Mouse (Mus musculus) liver, postnatal 0 days (tissue): ENCODE measurements around the gene Phpt1. TPM values are rescaled to one million over a fixed set of nuclear protein-coding genes. Genes with fewer than 3 reads are reported as not detected.

Source experiments
- ATAC-seq: fragments of 200-750 bp; cut with Nextera tagmentation; 2 replicates; pipeline ENCODE4 v1.8.0; 2017; ENCODE audit warnings: mild to moderate bottlenecking, moderate library complexity
- DNase-seq: peaks from one replicate; pipeline ENCODE4 v3.0.0-alpha.2; 2016
- H3K27ac ChIP-seq: fragments of 300-500 bp; sonication (generic); 2 replicates; pipeline ENCODE4 v1.5.1; 2014; ENCODE audit warnings: antibody characterized with exemption, moderate library complexity, mild to moderate bottlenecking, low read depth
- H3K27me3 ChIP-seq: fragments of 300-500 bp; sonication (generic); 2 replicates; pipeline ENCODE4 v1.6.1; 2014; ENCODE audit warnings: low read length, control low read depth, mixed read lengths; ENCODE audit not compliant: insufficient read depth
- H3K36me3 ChIP-seq: fragments of 300-500 bp; sonication (generic); replicated peaks from 2 replicates; pipeline ENCODE4 v1.6.1; 2014; ENCODE audit warnings: mild to moderate bottlenecking, control low read depth, low read length, moderate library complexity, mixed read lengths; ENCODE audit not compliant: insufficient read depth
- H3K4me1 ChIP-seq: fragments of 300-500 bp; sonication (generic); 2 replicates; pipeline ENCODE4 v1.6.1; 2014; ENCODE audit warnings: antibody characterized with exemption, mild to moderate bottlenecking, control low read depth; ENCODE audit not compliant: insufficient read depth
- H3K4me2 ChIP-seq: fragments of 300-500 bp; sonication (generic); 2 replicates; pipeline ENCODE4 v1.6.1; 2014; ENCODE audit warnings: low read depth, mild to moderate bottlenecking, low read length, moderate library complexity, mixed read lengths
- H3K4me3 ChIP-seq: fragments of 300-500 bp; sonication (generic); 2 replicates; pipeline ENCODE4 v1.5.1; 2014; ENCODE audit warnings: low read depth, low read length
- H3K9ac ChIP-seq: fragments of 300-500 bp; sonication (generic); replicated peaks from 2 replicates; pipeline ENCODE4 v1.6.1; 2014; ENCODE audit warnings: mild to moderate bottlenecking, moderate library complexity
- H3K9me3 ChIP-seq: fragments of 300-500 bp; sonication (generic); 2 replicates; pipeline ENCODE4 v1.6.1; 2016; ENCODE audit warnings: mild to moderate bottlenecking, control low read depth, low read length, mixed read lengths
- CTCF ChIP-seq: sonication (generic); IDR thresholded peaks from 2 replicates; pipeline ENCODE4 v1.5.1; 2016; ENCODE audit warnings: antibody characterized with exemption, low read depth
- EP300 ChIP-seq: IDR thresholded peaks from 2 replicates; pipeline ENCODE4 v1.6.1; 2016; ENCODE audit warnings: antibody characterized with exemption, low read depth, mild to moderate bottlenecking
- WGBS: fragments of 180-500 bp; shearing (Covaris S2); extraction: QIAGEN DNeasy Blood & Tissue Kit; methylation state at CpG from one replicate; pipeline ENCODE4 v1.1.7; 2014; ENCODE audit not compliant: insufficient replicate concordance; 5-methylcytosine and 5-hydroxymethylcytosine counted together
- polyA plus RNA-seq: library from polyadenylated mRNA; unstranded; fragments of >200 nt; fragmentation: Nextera tagmentation; extraction: Ambion mirVana; gene quantifications from 2 replicates; pipeline ENCODE4 v1.2.1, GENCODE M21; 2015

Phpt1 gene
- polyA plus RNA-seq, 1 experiment from 2014 or later, result 46.1 TPM

DNA sequence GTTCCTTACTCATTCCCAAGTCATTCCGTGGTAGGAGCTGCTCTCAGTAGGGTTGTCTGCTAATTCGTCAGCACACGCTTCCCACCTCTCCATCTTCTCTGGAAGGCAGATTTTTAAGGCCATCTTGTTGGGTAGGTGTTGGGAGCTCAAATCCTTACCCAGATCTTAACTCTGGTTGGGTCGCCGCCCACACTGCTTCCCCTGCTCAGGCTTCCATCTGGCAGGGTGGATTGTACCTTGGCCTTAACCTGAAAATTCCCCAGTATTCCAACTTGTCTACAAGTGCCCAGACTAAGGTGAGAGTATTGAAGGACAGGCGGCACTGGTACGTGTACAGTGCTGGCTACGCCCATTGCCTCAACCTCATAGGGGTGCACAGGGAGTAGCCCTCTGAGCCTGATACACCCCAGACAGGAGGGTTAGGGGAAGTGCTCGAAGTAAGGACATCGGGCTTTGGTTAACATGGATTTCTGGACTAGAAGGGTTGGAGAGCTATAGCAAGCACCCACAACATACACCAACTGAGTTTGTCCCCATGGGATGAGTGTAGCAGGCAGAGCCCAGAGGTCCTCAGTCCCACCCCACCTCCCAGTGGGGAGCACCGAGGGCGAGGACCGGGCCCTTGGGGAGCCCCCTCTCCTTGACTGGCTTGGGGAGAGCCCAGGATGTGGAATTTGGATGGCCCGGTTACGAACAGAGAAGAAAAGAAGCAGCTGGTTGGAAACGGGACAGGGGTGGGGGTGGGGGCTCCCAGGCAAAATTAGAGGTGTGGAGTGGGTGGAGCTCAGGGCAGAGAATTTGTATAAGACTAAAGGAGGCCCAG lies 1.2 kb upstream of the Phpt1 start:
- H3K36me3 ChIP-seq, result no peaks in the 10 kb centered on the region
- 79% methylated on average over 16 of the region's 16 CpGs for WGBS
- no peaks in the 10 kb centered on the region for H3K9me3 ChIP-seq
- H3K27me3 ChIP-seq, result peaks cover 55% of the 10 kb centered on the region
- no peak for TF ChIP-seq CTCF
- no peak for TF ChIP-seq EP300
- no peak overlapping the region for H3K4me3 ChIP-seq
- no peak for DNase-seq
- H3K4me2 ChIP-seq, result no peak overlapping the region
- no peak overlapping the region for H3K27ac ChIP-seq
- ATAC-seq, result no peak
- peaks cover 44% of the 10 kb centered on the region for H3K4me1 ChIP-seq
- no peak overlapping the region for H3K9ac ChIP-seq

DNA sequence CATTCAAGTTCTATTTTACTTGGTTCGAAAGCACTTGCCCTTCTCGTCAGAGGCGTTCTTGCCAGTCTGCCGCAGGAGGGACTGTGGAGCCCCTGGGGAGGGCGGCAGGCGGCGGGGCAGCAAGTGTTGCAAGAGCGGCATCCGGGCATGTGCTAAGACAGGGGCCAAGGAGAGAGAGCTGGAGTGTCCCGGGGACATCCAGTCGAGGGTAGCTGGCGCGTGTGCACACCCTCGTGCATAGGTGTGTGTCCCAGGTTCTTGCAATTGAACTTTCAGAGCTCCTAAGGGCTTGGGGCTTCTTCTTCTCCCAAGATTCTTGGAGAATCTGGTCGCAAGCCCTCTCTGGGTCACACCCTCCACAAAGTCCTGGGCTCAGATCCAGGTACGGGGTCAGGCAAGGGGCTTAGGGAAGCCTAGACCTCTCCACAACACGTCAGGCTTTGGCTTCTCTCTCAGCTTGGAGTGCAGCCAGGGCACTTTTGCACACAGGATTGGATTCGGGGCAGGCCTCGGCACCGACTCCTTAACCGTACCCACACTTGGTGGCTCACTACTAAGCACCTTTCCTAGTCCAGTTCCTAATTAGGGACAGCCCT lies 506 bp upstream of the Phpt1 start:
- peaks cover 49% of the 10 kb centered on the region for H3K27me3 ChIP-seq
- DNase-seq (peak; percentile 60), ATAC-seq (no peak)
- H3K27ac ChIP-seq, result peak overlapping the region; percentile 68; the same call in 1 of the 2 replicates
- H3K4me3 ChIP-seq, result peak overlapping the region; percentile 55
- H3K9me3 ChIP-seq, result no peaks in the 10 kb centered on the region
- H3K4me2 ChIP-seq, result peak overlapping the region; percentile 87
- H3K9ac ChIP-seq, result peak overlapping the region; percentile 61
- 21% methylated on average over 19 of the region's 21 CpGs for WGBS
- TF ChIP-seq EP300 (no peak), CTCF (no peak)
- peaks cover 41% of the 10 kb centered on the region for H3K4me1 ChIP-seq
- no peaks in the 10 kb centered on the region for H3K36me3 ChIP-seq

DNA sequence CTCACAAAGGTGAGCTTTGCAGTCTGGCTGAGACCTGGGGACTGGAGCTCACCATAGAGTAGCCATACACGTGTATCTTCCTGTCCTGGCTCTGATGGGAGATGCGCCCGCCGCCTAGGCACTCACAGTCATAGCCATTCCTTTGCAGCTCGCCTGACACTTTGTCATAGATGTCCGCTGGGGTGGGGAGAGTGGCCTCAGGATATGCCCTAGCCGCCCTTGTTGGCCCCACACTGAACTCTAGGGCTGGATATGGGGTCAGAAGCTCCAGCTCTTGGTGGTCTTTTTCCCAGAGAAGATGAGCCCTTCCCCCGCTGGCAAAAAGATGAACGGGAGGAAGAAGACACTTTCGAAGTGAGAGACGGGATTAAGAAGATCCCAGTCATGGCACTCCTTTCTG lies 888 bp downstream of the Phpt1 start:
- Histone ChIP-seq H3K27ac (peak overlapping the region; percentile 69), H3K36me3 (no peaks in the 10 kb centered on the region), H3K4me2 (peak overlapping the region; percentile 87), H3K4me3 (peak overlapping the region; percentile 55), H3K27me3 (peaks cover 35% of the 10 kb centered on the region), H3K4me1 (peaks cover 33% of the 10 kb centered on the region), H3K9me3 (no peaks in the 10 kb centered on the region), H3K9ac (peak overlapping the region; percentile 61)
- WGBS, result 22% methylated on average over 11 of the region's 11 CpGs
- ATAC-seq (no peak), DNase-seq (no peak)
- TF ChIP-seq CTCF, result no peak
- TF ChIP-seq EP300, result no peak

DNA sequence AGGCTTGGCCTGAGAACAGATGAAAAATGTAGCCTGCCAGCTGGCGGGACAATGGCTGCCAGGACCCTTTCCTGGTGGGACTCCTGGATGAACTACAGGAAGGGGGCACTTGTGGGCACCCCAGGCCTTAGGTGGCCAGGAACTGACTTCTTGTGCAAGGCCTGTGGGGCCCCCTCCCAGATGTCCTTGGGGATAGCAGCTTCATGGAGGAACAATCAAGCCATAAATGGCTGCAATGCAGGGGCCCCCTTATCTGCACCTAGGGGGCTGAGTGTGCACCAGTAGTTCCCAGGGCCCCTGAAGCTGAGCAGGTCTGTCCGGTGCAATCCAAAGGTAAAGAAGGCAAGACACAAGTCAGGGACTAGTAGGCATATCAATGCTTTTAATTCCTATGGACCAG lies 2.0 kb downstream of the Phpt1 start:
- H3K9ac ChIP-seq, result no peak overlapping the region
- 79% methylated on average over 2 of the region's 2 CpGs for WGBS
- no peaks in the 10 kb centered on the region for H3K9me3 ChIP-seq
- no peak overlapping the region for H3K4me3 ChIP-seq
- no peak overlapping the region for H3K27ac ChIP-seq
- H3K36me3 ChIP-seq, result no peaks in the 10 kb centered on the region
- peaks cover 31% of the 10 kb centered on the region for H3K4me1 ChIP-seq
- peaks cover 25% of the 10 kb centered on the region for H3K27me3 ChIP-seq
- DNase-seq, result no peak
- ATAC-seq, result no peak
- H3K4me2 ChIP-seq, result no peak overlapping the region
- no peak for TF ChIP-seq CTCF

DNA sequence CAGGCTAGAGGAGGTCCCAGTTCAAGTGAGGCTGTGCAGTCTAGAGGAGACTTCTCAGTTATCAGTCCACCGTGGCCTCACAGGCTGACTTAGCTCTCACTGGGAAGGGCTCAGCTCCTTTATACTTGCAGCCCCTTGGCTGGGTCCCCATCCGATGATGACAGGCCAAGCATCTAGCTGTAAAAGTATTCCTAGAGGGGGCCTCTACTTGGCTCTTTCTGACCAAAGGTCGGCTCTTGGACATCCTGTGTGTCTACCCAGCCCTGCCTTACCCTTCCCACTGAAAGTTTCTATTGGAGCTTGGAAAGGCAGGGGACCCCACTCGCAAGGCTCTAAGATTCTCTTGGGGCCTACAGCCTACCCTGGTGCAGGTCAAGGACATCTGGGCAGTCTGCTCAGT lies 3.8 kb downstream of the Phpt1 start:
- ATAC-seq, result no peak

DNA sequence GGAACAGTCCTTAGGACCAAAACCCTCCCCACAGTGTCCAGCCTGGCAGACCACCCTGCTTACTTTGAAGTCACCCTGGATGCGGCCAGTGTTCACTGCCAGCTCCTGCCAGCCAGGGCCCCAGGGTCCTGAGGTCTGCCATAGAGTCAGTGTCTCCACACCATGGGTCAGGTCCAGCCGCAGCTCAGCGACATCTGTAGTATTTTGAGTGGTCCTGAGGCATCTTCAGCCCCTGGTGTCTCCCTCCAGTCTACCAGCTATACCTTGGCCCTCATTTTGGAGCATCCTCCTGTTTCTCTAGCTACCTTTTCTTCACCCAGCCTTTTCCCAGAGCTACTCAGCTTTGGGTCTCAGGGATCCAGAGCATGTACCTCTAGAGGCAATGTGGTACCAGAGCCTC lies 5.7 kb downstream of the Phpt1 start:
- H3K4me2 ChIP-seq, result no peak overlapping the region
- H3K4me1 ChIP-seq, result peaks cover 13% of the 10 kb centered on the region
- no peak overlapping the region for H3K4me3 ChIP-seq
- H3K9ac ChIP-seq, result no peak overlapping the region
- no peak for DNase-seq
- WGBS, result 87% methylated on average over 3 of the region's 3 CpGs
- no peak for ATAC-seq
- TF ChIP-seq CTCF, result no peak
- TF ChIP-seq EP300, result no peak
- no peak overlapping the region for H3K27ac ChIP-seq
- H3K9me3 ChIP-seq, result no peaks in the 10 kb centered on the region
- 0 out of 2 replicates have a peak, but pooled peaks cover 4% of the 10 kb centered on the region for H3K36me3 ChIP-seq
- no peaks in the 10 kb centered on the region for H3K27me3 ChIP-seq

More for the DNA sequence above, 3.8 kb downstream of the Phpt1 start:
- no peaks in the 10 kb centered on the region for H3K36me3 ChIP-seq
- no peak overlapping the region for H3K27ac ChIP-seq
- no peak overlapping the region for H3K4me3 ChIP-seq
- H3K9ac ChIP-seq, result no peak overlapping the region
- WGBS, result 74% methylated on average over 4 of the region's 4 CpGs
- H3K27me3 ChIP-seq, result peaks cover 6% of the 10 kb centered on the region
- H3K4me1 ChIP-seq, result peaks cover 21% of the 10 kb centered on the region
- H3K9me3 ChIP-seq, result no peaks in the 10 kb centered on the region
- TF ChIP-seq EP300, result no peak
- TF ChIP-seq CTCF, result no peak
- no peak for DNase-seq
- no peak overlapping the region for H3K4me2 ChIP-seq
